Mouse (Mus musculus) megakaryocyte, embryonic 14.5 days (primary cell): ENCODE data around the gene Junb.

ENCODE experiments used
- FLI1 ChIP-seq: IDR thresholded peaks from 2 replicates; pipeline ENCODE4 v1.6.1; 2012; ENCODE audit warnings: low read length, inconsistent platforms, mixed read lengths
- GATA1 ChIP-seq: IDR thresholded peaks from 3 replicates; pipeline ENCODE4 v1.6.1; 2012; ENCODE audit warnings: mixed read lengths, low read length, inconsistent platforms, borderline replicate concordance

- no peak for TF ChIP-seq GATA1
- TF ChIP-seq FLI1, result no peak
Measured at GRCm38 (mm10) chr8:84967532-84968304, 10.8 kb downstream of the Junb start.
